Mouse (Mus musculus) hindbrain, embryonic 16.5 days (tissue): ENCODE data around the gene Ccr10. TPM values are rescaled to one million over a fixed set of nuclear protein-coding genes. Genes with fewer than 3 reads are reported as not detected.

Experiments
- ATAC-seq: fragments of 200-750 bp; cut with Nextera tagmentation; 2 replicates; pipeline ENCODE4 v1.8.0; 2017; ENCODE audit warnings: moderate TSS enrichment, moderate library complexity
- H3K27ac ChIP-seq: fragments of 300-500 bp; sonication (generic); 2 replicates; pipeline ENCODE4 v1.5.1; 2014; ENCODE audit warnings: low read depth, mild to moderate bottlenecking, control low read depth, low read length, moderate library complexity
- H3K27me3 ChIP-seq: fragments of 300-500 bp; sonication (generic); replicated peaks from 2 replicates; pipeline ENCODE4 v1.6.1; 2014; ENCODE audit warnings: low read length; ENCODE audit not compliant: control insufficient read depth, insufficient read depth
- H3K36me3 ChIP-seq: fragments of 300-500 bp; sonication (generic); 2 replicates; pipeline ENCODE4 v1.6.1; 2014; ENCODE audit warnings: mild to moderate bottlenecking, low read length, moderate library complexity, mixed read lengths; ENCODE audit not compliant: control insufficient read depth, insufficient read depth
- H3K4me1 ChIP-seq: fragments of 300-500 bp; sonication (generic); 2 replicates; pipeline ENCODE4 v1.6.1; 2014; ENCODE audit warnings: low read depth, low read length; ENCODE audit not compliant: control insufficient read depth, insufficient read depth
- H3K4me2 ChIP-seq: fragments of 300-500 bp; sonication (generic); 2 replicates; pipeline ENCODE4 v1.6.1; 2014; ENCODE audit warnings: mild to moderate bottlenecking, low read length, control low read depth, moderate library complexity
- H3K4me3 ChIP-seq: fragments of 300-500 bp; sonication (generic); 2 replicates; pipeline ENCODE4 v1.5.1; 2014; ENCODE audit warnings: mild to moderate bottlenecking, low read length, control low read depth, moderate library complexity
- H3K9ac ChIP-seq: fragments of 300-500 bp; sonication (generic); 2 replicates; pipeline ENCODE4 v1.6.1; 2014; ENCODE audit warnings: low read depth, mild to moderate bottlenecking, control low read depth, low read length, moderate library complexity
- H3K9me3 ChIP-seq: fragments of 300-500 bp; sonication (generic); 2 replicates; pipeline ENCODE4 v1.6.1; 2014; ENCODE audit warnings: mild to moderate bottlenecking, low read length, moderate library complexity; ENCODE audit not compliant: control insufficient read depth
- WGBS: fragments of 180-500 bp; shearing (Covaris S2); extraction: QIAGEN DNeasy Blood & Tissue Kit; methylation state at CpG from one replicate; pipeline ENCODE4 v1.1.7; 2014; 5-methylcytosine and 5-hydroxymethylcytosine counted together
- polyA plus RNA-seq: library from polyadenylated mRNA; unstranded; fragments of >200 nt; fragmentation: Nextera tagmentation; extraction: Ambion mirVana; gene quantifications from 2 replicates; pipeline ENCODE4 v1.2.1, GENCODE M21; 2015

The Ccr10 gene
- polyA plus RNA-seq, 1 experiment from 2014 or later, result 0.60 TPM

DNA sequence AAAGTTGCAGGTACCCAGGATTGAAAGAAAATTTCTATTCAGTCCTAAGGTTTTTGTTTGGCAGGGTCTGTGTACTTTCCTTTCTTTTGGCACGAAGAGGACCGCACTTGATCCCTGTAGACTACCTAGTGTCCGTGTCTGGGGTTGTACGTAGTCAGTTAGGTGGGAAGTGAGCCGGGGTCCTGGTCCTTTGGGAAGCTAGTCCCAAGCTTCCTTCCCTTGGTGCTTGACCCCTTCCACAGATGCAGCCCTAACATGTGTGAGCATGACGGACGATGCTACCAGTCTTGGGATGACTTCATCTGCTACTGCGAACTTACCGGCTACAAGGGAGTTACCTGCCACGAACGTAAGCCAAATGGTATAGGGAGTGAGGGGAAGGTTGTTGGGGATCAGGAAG, 6.7 kb upstream of the Ccr10 start:
- ATAC-seq, result no peak
- 94% methylated on average over 11 of the region's 11 CpGs for WGBS
- Histone ChIP-seq H3K9me3 (no peaks in the 10 kb centered on the region), H3K4me1 (peaks cover 16% of the 10 kb centered on the region), H3K27ac (no peak overlapping the region), H3K9ac (no peak overlapping the region), H3K4me2 (no peak overlapping the region), H3K36me3 (0 out of 2 replicates have a peak, but pooled peaks cover 6% of the 10 kb centered on the region), H3K4me3 (no peak overlapping the region), H3K27me3 (peaks cover 6% of the 10 kb centered on the region)

DNA sequence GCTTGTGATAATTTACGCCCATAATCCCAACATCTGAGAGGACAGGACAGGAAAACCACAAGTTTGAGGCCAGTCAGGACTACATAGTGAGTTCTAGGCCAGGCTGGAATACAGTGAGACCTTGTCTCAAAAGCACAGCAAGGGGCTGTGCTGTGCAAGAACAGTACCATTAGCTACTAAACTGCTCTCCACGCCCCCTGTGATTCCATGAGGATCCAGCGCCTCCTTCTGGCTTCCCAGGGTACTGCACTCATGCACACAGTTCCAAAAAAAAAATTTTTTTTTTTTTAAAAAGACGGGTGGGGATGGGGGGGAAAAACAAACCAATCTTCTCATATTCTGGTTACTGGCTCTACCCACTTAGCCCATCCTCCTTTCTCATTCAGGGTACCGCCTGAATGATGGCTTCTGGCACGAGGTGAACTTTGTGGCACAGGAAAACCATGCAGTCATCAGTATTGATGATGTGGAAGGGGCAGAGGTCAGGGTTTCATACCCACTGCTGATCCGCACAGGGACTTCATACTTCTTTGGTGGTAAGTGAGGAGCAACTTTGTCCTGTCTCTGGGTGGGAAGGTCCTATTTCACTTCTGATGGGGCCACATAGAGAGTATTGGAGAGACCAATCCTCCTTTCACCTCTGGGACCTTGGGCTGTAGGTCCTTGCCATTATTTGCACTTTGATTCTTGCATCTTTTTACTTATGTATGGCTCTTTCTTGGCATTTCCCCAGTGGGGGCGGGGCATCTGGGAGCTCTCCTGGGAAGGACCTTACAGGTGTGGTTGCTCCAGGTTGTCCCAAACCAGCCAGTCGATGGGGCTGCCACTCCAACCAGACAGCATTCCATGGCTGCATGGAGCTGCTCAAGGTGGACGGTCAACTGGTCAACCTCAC, 5.8 kb upstream of the Ccr10 start:
- H3K4me1 ChIP-seq, result peaks cover 22% of the 10 kb centered on the region
- ATAC-seq, result no peak
- peaks cover 6% of the 10 kb centered on the region for H3K27me3 ChIP-seq
- no peaks in the 10 kb centered on the region for H3K9me3 ChIP-seq
- WGBS, result 40% methylated on average over 10 of the region's 10 CpGs
- 0 out of 2 replicates have a peak, but pooled peaks cover 3% of the 10 kb centered on the region for H3K36me3 ChIP-seq
- no peak overlapping the region for H3K4me2 ChIP-seq
- H3K27ac ChIP-seq, result no peak overlapping the region
- H3K9ac ChIP-seq, result no peak overlapping the region
- H3K4me3 ChIP-seq, result no peak overlapping the region

DNA sequence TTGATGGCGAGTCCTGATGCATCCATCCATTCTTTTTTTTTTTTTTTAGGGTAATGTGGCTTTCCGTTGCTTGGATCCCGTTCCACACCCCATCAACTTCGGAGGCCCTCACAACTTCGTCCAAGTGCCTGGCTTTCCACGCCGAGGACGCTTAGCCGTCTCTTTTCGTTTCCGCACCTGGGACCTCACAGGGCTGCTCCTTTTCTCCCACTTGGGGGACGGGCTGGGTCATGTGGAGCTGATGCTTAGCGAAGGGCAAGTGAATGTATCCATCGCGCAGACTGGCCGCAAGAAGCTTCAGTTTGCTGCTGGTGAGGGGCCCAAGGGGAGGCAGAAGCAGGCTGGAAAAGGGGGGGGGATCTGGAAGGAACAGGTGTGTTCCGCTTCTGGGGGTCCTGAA, 5.0 kb upstream of the Ccr10 start:
- Histone ChIP-seq H3K4me2 (no peak overlapping the region), H3K4me1 (peaks cover 24% of the 10 kb centered on the region), H3K9me3 (no peaks in the 10 kb centered on the region), H3K27me3 (peaks cover 6% of the 10 kb centered on the region), H3K9ac (no peak overlapping the region), H3K4me3 (no peak overlapping the region), H3K27ac (no peak overlapping the region), H3K36me3 (0 out of 2 replicates have a peak, but pooled peaks cover 3% of the 10 kb centered on the region)
- no peak for ATAC-seq
- WGBS, result 68% methylated on average over 17 of the region's 17 CpGs

DNA sequence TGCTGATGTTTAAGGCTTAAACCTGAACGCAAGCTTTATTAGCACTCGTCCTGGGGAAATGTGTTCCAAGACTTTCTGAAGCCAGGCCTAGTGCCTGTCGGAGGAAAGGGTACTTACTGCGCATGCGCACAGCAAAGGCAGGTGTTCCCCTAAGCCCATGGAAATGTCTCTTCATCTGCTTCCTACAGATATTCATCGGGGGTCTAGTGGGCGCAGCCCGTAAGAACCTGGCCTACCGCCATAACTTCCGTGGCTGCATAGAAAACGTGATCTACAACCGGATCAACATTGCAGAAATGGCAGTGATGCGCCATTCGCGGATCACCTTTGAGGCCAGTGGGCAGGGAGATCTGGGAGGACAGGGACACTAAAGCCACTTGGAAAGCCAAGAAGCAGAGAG, 4.1 kb upstream of the Ccr10 start:
- H3K27me3 ChIP-seq, result peaks cover 6% of the 10 kb centered on the region
- no peak overlapping the region for H3K4me2 ChIP-seq
- peaks cover 33% of the 10 kb centered on the region for H3K4me1 ChIP-seq
- H3K4me3 ChIP-seq, result no peak overlapping the region
- H3K9ac ChIP-seq, result no peak overlapping the region; the same call in 1 of the 2 replicates
- no peak for ATAC-seq
- WGBS, result 79% methylated on average over 15 of the region's 15 CpGs
- no peak overlapping the region for H3K27ac ChIP-seq
- no peaks in the 10 kb centered on the region for H3K9me3 ChIP-seq
- H3K36me3 ChIP-seq, result 0 out of 2 replicates have a peak, but pooled peaks cover under 1% of the 10 kb centered on the region

DNA sequence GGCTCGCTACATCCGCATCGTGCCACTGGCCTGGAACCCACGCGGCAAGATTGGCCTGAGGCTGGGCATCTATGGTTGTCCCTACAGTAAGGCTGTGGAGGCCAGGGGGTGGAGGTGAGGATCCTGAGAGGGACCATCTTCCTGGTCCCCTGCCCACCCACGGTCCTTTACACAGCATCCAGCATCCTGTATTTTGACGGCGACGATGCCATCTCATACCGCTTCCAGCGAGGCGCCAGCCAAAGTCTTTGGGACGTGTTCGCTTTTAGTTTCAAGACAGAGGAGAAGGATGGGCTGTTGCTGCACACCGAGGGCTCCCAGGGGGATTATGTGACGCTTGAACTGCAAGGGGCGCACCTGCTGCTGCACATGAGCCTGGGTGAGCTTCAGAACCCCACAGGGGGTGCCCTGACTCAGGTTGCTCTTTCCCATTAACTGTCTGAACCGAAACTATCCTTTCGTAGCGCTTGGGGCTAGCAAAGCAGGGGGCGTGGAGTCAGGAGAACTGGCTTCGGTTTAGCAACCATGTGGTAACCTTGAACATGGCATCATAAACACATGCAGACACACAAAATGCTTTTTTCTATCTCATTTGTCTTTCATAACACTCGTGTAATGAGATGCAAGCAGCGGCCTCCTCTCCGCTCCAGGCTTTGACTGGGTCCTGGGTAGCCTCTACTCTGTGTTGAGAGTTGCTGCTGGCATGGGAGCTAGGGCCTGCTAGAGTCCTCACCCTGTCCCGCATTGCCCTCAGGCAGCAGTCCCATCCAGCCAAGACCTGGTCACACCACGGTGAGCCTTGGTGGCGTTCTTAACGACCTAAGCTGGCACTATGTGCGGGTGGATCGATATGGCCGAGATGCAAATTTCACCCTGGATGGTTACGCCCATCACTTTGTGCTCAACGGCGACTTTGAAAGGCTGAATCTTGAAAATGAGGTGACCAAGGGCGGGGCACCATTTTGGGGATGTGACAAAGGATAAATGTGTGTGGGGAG, 3.1 kb upstream of the Ccr10 start:
- ATAC-seq, result no peak

DNA sequence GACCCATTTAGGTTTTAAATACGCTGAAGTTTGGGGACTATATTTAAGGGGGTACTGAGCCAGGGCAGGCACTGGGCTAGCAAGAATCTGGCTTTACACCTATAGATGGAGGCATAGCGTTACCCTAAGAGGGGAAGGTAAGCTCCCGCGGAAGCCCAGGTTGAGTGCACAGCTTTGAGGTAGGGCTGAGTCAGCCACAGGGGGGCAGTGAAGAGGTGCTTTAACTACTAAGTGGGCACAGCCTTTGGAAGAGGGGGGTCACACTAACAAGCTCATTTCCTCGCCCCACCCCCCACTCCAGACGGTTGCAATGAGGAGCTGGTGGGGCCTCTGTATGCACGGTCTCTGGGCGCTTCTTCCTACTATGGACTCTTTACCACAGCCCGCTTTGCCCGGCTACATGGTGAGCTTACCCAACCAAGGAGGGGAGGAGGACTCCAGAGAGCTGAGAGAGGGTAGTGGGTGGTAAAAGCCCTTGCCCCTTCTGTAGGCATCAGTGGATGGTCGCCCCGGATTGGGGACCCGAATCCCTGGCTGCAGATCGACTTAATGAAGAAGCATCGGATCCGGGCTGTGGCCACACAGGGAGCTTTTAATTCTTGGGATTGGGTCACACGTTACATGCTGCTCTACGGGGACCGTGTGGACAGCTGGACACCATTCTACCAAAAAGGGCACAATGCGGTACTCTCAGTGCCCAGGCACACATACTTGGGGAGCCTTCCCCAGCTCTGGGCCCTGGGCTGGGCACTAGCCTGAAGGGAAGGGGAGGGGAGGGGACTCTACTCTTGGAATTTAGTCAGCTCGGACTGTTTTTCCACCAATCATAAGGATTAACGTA, 1.9 kb upstream of the Ccr10 start:
- Histone ChIP-seq H3K4me2 (peak overlapping the region; percentile 77), H3K9me3 (no peaks in the 10 kb centered on the region), H3K36me3 (no peaks in the 10 kb centered on the region), H3K9ac (peak overlapping the region; percentile 79), H3K27ac (peak overlapping the region; percentile 83), H3K27me3 (peaks cover 6% of the 10 kb centered on the region), H3K4me3 (peak overlapping the region; percentile 55), H3K4me1 (peaks cover 53% of the 10 kb centered on the region)
- ATAC-seq, result peak; percentile 26
- 20% methylated on average over 22 of the region's 22 CpGs for WGBS

More for the DNA sequence above, 3.1 kb upstream of the Ccr10 start:
- Histone ChIP-seq H3K27me3 (peaks cover 6% of the 10 kb centered on the region), H3K36me3 (no peaks in the 10 kb centered on the region), H3K4me2 (peak overlapping the region; percentile 77), H3K9me3 (no peaks in the 10 kb centered on the region), H3K4me3 (peak overlapping the region; percentile 17; the same call in 1 of the 2 replicates), H3K27ac (no peak overlapping the region), H3K9ac (peak overlapping the region; percentile 14), H3K4me1 (peaks cover 43% of the 10 kb centered on the region)
- WGBS, result 50% methylated on average over 36 of the region's 36 CpGs

DNA sequence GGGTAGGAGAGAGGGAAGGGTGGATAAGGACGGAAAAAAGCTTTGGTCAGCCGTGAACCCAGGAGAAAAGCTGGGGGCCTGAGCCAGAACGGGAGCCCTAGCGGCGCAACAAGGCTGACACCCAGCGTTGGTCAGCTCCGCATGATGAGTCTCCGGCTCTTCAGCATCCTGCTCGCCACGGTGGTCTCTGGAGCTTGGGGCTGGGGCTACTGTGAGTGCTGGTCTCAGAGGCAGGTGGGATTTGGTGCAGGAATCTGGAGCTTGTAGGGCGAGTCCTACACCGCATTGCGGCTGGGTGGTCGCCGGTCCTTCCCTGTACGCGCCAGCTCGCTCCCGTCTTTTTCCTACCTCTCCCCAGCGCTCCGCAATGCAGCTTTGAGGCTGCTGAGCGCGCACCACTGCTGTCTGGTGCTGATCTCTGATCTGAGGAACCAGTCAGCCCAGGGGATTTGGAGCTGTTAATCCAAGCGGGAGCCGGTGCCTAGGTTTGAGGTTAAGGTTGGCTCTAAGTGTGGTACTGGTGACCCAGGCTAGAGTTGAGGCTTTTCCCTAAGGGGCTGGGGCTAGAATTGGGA, 961 bp upstream of the Ccr10 start:
- ATAC-seq, result no peak
- under 1% methylated on average over 20 of the region's 25 CpGs for WGBS

DNA sequence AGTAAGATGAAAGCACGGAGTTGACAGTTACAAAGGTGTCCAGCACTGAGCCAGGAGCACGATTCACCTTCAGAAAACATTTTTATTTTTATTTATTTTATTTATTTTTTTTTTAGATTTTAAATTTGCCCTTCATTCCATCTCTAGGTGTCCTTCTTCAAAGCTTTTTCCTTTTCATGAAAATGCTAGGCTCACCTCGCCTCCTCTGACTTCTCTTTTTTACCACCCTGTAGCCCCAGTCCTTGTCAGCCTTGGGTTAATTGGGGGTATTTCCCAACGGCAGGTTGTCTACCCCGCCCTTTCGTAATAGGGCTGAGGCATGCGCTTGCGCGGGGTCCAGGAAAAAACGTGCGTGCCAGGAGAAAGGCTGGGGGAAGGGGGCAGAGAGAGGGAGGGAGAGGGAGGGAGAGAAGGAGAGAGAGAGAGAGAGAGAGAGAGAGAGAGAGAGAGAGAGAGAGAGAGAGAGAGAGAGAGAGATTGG, 433 bp upstream of the Ccr10 start:
- ATAC-seq, result no peak
- Histone ChIP-seq H3K4me2 (peak overlapping the region; percentile 77), H3K27ac (peak overlapping the region; percentile 83; the same call in 1 of the 2 replicates), H3K9me3 (no peaks in the 10 kb centered on the region), H3K9ac (peak overlapping the region; percentile 79), H3K36me3 (no peaks in the 10 kb centered on the region), H3K4me3 (peak overlapping the region; percentile 55), H3K4me1 (peaks cover 59% of the 10 kb centered on the region), H3K27me3 (peaks cover 6% of the 10 kb centered on the region)
- WGBS, result 12% methylated on average over 11 of the region's 11 CpGs

More for the DNA sequence above, 961 bp upstream of the Ccr10 start:
- Histone ChIP-seq H3K4me3 (peak overlapping the region; percentile 55), H3K36me3 (no peaks in the 10 kb centered on the region), H3K27me3 (peaks cover 6% of the 10 kb centered on the region), H3K9me3 (no peaks in the 10 kb centered on the region), H3K9ac (peak overlapping the region; percentile 79), H3K4me2 (peak overlapping the region; percentile 77), H3K4me1 (peaks cover 57% of the 10 kb centered on the region), H3K27ac (peak overlapping the region; percentile 83)
